Mouse (Mus musculus): ENCODE measurements at regions not wholly inside any gene's neighbourhood (a gene's known extent, or its start where the extent isn't known, plus 50 kb on each side); places are given as distances from the start of the nearest gene placed in this dataset.

DNA sequence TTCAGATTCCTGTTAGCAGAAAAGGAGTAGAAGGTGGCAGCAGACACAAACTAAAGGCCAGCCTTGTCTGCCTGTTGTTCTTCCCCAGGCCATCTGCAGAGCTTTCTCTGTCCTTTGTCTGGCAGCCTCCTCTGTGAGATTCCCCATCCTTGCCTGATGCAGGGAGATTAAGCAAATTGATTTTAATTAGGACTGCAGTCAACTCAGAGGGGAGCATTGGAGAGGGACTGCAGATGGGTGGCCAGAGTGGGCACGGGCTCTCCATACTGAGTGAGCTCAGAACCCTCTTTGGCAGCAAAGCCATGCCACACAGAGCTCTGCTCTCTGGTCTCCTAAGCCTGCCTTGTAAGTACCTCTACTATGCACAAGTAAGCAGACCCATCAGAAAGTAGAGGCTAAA, 158.5 kb downstream of the Maf start:
- no peak for DNase-seq

DNA sequence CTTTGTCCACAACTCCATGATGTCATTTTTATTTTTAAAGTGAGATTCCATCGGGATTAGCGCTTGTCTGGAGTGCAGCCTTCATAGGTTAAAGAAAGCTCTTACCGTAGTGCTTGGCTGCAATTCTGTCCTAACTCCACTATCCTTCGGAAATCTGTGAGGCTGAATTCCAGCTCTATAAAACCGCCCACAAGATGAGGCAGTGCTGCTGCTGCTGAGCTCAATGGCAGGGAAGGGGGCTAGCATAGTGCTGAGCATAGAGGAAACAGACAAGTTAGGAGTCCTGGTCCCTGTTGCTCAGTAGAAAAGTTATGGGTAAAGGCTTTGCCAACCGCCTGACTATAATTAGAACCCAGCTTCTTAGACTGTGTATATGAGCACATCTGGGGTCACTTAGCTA, 163.5 kb downstream of the Maf start:
- DNase-seq: no peak

DNA sequence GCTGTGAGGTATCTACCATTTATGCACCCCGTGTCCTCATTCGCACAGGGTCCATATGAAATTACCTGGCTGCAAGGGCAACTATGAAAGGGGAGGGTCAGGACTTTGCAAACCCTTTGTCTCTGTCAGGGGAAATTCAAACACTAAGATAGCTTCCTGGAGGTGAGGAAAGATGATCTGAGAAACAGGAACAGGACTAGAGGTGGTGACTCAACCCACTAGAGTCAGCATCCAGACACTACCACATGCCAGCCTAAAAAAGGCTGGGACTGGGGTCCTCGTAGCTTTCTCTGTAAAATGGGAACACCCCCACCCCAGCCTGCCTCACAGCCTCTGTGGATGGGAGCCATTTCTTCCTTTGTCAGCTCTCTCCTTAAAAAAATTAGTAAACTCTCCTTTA, 164.7 kb downstream of the Maf start:
- DNase-seq: no peak

DNA sequence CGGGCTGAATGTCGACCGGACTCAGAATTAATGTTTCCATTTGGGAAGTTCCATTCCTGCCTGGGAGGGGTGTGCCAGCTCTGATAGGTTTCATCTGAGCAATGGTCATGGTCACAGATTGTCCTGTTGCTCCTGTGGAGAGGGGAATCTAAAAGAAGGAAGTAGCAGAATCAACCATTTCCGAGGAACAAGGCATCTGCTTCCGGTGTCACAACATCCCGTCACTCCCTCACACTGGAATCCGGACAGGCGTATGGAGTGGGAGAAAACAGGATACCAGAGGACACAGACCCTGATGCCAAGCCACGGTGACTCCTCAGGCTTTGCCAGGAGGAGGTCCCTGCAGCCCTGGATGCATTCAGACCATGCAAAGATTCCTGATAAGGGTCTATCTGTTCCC, 168.0 kb downstream of the Maf start:
- DNase-seq: peak; percentile 23

DNA sequence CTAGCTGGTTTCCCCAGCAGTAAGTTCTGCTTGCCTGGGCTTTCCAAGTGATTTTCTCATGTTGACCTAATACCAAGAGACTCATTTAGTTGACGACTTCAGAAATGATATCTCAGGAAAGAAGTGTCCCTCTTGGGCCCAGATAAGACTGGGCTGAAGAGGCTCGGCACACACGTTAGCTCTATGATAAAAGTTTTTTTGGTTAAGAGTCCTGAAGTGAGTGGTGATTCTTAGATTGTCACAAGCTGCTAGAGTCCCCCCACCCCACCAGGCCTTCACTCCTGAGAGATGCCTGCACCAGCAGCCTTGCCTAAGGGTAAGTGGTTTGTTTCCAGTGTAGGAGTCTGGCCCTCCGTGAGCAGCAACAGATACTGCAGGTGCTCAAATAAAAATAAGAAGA, 169.4 kb downstream of the Maf start:
- DNase-seq: no peak

DNA sequence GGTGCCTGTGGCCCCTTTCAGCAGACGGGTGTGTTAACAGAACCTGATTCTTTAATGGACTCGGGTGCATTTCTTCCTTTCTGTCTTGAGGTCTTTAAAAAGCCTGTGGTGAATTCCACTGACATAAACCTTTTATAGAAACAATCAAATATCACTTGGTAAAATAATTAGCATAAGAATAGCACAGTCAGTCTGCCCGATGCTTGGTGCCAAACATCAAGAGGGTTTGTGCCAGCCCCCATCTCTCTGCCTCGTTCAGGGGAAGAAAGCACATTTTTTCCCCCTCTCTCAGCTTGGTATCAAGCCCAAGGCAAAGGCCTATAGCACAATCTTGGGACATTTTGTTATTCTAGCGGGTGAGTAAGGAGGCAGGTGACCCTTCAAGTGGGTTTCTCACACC, 169.8 kb downstream of the Maf start:
- DNase-seq: no peak

DNA sequence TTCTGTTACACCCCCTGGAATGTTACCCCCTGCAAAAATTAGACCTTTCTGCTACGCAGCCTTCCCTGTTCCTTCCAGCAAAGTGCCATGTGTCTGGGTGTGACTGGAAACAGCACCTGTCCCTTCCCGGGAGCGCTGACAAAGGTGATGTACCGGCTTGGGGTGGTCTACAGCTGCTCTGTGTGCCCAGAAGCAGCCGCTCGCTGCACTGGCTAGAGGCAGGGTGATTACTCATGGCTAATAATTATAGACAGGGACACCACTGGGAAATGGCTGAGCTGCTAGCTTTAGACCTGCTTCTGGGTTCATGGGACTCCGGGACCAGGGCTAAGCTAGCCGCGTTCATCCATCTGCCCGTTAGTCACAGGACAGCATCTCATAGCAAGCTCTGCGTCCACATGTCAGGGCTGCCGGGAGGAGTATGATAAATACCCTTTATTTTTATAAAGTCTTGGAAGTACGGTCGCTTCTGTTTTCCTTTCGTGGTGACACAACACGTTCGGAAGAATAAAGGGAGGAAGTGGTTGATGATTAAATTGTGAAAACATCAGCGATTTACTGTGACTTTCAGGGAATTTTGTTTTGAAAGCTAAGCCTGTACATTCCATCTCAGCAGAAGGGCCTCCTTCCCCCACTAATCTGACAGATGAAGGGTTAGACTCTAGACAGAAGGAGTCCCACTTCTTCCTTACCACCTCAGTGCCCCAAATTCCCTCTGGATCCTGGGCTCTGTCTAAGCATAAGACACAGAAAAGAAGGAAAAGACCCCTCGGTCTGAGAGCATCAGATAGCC, 170.8 kb downstream of the Maf start:
- peak; percentile 14 for DNase-seq

DNA sequence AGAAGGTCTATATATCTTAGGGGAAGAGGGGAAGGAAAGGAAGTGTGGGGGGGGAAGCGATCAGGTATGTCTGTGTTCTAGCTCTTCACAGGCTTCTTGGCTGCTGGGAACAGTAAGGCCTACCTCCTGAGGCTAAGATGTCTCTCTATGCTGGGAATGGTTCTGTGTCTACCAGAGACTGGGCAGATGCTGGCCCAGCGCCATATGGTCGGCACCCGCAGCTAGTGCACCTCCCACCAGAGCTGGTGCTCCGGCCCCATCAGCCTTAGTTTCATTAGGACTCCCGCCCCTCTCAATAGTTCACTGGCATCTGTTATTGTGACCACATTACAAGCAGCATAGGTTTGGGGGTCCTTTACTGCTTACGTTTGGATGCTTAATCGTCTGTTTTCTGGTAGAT, 171.6 kb downstream of the Maf start:
- no peak for DNase-seq

DNA sequence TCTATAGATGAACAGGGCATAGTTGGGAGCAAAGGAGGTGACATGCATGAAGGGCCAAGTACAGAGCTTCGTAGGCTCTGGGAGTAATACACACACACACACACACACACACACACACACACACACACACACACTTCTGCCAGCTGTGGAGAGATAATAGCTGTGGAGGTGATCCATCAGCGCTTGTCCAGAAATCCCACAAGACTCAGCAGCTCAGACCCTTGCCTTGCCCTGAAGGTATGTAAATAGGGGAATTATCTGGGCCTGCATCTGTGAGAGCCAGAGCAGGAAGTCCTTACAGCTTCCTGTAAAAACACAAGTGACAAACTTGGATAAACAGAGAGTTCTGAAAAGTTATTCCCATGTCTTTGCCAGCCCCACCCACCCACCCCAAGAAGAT, 173.6 kb downstream of the Maf start:
- DNase-seq: no peak

DNA sequence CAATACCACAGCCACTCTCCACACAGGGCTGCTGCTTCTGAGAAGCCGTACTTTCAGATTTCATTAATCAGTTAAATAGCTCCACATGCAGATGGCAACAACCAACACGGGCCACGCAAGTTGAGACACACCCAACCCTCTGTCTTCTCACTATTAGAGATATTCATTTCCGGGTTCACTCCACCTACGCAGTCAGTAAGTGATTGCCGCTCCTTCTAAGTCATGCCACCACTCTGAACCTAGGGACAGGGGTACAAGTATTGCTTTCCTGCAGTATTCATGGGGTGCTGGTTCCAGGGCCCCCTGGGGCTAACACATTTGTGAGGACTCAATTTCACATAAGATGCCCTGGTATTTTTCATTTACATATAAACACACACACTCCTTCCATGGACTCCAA, 176.3 kb downstream of the Maf start:
- DNase-seq: no peak

DNA sequence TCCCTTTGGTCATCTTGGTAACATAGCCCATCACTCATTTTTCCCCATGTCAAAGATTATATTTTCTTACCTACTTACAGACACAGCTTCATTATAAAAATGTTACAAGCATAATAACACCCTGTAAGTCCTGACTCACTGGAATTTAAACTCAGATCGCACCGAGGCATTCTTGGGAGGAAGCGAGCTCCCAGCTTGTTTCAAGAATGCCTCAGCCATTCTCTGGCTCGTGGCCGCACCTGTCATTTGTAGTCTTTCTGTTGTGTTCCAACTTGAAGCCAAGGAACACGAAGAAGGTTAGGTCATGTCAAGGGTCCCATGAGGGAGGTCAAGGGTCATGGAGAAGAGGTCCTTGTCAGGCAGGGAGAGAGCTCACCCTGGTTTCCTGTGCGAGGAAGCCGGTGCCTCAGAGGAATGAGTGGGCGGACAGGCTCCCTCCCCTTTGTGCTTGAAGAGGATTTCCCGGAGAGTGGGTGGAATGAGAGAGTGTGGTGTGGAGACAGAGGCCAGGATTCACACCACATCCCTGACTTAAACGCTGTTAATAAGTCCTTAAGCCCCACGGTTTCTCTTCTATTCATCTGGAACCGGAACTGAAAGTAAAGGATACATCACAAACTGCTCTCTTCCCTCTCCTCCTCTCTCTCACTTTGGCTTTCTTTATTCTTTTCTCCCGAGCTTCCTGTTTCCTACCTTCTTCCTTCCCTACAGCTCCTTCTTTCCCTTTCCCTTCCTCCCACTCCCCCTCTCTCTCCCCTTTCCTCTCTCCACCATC, 177.8 kb downstream of the Maf start:
- peak; percentile 59 for DNase-seq

DNA sequence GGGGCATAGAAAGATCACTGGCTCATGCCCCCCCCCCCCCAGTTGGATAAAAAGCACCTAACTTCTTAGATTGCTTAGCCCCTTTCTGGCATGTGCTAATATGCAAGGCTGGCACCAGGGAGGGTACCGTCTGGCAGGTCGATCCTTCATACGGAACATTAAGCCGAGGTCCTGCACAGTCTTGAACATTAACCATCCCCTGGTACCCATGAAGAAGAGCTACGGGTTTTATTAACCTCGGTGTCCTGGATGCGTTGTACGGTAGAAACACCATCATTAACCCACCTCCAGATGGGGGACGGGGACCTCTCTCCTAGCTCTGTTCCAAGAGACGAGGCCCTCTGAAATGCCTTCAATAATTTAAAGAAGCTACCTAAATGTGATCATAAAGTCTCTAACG, 178.7 kb downstream of the Maf start:
- no peak for DNase-seq

DNA sequence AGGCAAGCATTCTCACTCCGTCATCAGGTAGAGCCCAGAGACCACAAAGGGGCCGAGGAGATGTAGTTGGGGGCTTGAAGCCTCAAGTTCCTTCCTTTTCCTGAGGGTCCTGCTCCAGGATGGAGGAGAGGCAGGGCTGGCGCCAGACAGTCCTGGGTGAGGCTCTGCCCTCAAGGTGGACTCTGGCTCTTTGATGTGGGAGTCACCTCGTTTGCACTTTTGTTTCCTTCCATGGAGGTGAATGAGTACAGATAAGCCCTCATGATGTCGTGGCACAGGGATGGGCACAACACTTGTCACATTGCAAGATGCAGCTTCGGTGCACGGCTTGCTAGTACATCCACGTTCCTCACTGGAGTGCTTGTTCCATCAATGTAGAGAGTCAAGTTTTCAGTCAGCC, 182.4 kb downstream of the Maf start:
- DNase-seq: no peak

DNA sequence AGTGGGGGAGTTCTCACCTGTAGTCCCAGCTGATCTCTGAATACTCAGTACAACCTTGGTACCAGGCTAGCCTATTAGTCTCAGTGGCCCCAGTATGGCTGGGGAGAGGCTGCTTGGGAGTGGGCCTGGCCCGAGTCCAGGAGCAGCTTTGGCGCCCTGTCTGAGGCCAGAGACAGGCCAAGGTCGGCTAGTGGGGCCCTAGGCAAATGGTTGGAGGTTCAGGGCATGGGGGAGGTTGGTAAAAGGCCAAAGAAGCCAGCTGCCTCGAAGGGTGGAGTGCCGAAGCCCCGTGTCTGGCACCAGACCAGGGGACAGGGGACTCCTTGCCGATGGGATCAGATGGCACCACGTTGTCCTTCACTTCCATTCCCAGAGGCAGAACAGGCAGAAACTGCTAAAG, 182.9 kb downstream of the Maf start:
- peak; percentile 37 for DNase-seq

DNA sequence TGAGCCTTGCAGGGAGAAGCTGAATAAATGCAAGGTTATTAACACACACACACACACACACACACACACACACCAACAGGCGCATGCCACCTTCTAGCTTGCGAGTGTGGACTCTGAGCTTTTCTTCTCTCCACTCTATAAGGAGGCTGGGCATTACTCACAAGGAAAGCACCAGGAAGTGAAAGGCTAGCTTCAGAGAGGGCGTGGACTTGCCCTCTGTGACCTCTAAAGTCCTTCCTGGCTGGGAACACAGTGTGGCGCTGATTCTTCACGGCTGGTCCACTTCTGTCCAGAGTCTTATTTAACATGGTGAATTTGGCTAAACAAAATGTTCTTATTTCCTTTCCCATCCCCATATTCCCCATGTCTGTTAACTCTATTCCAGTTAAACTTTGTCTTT, 185.1 kb downstream of the Maf start:
- peak; percentile 12 for DNase-seq

DNA sequence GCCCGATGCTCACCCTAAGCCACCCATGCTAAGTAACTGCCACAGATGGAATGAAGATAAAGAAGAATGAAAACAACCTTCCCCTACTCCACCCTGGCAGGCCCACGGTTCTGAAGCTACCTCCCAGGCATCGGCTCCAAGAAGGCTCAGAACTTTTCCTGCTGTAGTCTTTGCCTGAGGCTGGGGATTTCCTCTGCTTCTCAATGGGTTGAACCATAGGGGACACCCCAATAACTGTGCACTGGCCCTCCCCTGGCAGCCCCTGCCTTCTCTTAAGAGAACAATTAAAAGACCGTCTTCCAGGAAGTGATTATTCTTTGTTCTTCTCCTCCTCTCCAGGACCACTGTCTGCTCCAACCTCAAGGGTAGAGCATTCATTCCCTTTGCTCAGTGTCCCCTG, 191.9 kb downstream of the Maf start:
- no peak for DNase-seq

DNA sequence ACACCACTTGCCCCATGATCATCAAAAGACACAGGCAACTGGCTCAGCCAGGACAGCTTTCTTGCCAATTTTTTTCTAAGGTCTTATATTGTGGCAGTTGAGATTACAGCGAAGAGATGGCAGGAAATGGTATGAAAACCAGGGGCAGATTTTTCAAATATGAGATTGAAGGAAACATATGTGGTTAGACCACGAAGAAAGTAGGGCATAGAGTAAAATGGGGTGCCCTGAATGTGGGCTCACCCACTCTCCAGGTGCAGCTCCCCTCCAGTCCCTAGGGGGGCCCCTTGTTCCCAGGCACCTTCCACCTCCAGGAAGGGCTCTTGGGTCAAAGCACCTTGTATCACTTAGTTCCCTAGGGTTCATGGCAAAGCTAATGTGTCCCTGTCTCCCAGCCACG, 193.1 kb downstream of the Maf start:
- DNase-seq: no peak

DNA sequence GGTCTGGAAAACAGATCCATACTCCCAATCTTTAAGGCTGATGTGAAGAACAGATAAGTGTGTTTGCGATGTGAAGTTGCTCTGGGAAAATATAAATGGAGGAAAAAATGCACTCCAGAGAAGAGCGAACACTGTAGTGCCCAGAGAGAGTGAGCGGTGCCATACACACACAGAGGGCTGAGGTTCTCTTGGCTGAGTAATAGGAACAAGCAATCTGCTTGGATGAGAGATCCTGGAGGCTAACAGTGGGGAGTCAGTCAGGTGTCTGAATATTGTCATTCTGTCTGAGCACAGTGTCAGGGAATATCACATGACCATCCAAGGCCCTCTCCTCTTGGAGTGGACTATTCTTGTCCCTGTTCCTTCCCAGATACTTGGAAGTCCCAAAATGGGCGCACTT, 200.4 kb downstream of the Maf start:
- no peak for DNase-seq

DNA sequence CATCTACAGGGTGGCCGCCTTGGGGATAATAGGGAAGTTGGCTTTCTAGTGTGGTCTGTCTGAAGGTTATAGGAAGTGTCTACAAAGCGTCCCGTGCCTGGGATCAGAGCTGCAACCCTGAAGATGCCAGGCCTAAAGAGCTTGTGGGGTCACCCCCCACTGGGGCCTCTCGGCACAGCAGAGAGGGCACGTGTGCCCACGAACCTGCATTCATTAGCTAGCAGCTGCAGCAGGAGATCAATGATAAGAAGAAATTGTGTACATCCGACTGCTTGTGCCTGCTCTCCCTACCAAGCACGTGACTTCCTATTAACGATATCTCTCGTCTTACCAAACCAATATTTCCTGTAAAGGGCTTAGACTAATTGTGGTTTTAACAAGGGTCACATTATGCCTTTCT, 200.9 kb downstream of the Maf start:
- DNase-seq: no peak

DNA sequence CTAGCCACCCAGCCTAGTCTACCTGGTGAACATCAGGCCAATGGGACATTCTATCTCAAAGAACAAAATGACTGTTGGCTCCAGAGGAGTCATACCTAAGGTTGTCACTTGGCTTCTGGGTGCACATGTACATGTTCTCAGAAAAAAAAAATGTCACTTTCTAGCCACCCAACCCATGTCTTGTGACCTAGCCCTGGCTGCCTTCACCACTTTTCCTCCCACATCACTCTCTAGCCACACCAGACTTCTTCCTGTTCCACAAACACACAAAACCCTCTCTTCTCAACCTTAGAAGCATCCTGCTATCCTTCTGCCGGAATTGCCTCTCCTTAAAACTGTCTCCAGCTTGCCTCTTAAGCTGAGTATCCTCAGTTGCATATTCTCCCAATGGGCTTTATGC, 211.6 kb downstream of the Maf start:
- DNase-seq: no peak

DNA sequence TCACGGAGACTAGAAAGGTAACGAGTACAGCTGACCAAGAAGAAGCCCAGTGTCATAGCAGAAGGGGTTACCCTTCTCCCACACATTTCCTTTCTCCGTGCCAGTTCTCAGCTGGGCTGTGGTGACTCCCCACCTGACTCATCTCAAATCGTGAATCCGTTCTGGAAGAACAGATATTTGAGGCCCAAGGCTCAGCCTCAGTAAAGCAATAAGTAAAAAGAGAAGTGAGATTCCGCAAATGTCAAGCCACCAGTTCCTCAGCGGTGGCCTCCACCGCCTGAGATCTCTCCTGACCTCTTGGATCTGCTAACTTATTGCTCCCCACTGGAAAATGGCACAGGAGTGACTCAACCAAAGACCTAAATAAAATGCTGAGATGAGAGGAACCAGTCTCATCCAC, 213.2 kb downstream of the Maf start:
- DNase-seq: no peak

DNA sequence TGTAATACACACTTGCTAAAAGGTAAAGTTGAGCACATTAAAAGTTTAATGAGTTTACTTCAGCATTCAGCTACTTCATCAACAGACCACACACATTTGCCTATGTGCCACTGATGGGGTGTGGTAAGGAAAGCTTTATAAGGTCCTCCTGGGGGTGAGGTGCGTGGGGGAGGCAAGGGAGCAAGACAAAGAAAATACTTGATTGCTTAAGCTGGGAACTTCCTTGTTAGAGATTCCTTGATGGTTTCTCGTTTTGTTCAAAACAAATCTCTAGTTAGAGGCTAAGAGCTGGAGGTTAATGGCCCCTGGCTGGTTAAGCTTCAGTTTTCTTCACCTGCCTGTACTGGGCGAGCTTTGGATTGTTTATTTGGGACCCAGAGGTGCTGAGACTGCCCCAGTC, 220.7 kb downstream of the Maf start:
- no peak for DNase-seq

DNA sequence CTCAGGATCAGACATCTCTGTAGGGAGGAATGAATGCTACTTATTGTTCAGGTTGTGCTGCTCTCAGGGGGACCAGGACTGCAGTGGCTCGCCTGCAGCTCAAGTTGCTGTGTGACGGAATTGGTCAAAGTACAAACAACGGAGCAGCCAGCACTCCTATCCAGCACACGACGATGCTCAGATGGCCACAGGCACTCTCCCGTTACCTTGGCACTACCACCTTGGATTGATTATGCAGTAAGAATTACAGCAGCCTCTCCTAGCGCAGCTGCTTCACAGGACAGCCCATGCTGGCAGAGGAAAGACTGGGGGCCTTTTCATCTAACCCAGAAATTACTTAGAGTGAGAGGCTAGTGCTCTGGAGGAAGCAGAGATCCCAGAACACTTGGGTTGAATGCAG, 226.5 kb downstream of the Maf start:
- no peak for DNase-seq

DNA sequence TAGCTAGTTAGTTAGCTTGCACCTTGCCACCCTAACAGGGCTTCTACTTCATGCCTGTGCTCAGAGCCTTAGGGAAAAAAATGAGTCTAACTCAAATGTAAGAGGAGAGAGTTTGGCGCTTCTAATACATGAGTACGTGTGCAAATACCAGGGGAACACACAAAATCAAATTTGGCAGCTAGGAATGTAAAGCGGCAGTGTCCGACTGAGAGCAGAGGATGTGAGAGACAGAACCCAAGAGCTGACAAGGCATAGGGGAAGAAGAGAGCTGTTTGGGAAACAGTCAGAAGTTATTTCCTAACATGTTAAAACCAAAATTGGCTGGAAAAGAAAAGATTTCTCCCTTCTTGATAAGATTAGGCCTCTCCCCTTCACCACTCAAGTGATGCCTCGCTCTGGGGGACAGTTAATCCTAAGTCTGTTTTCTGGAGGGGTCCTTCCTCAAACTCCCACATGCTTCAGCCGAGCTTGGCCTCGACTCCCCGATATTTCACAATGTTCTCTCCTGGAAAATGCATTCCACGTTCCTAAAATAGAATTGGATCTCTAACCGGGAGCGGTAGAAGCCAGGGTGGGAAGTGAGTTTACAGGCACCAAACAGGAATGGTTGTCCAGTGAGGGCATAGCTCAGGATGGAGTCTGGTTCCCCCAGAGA, 229.1 kb downstream of the Maf start:
- peak; percentile 28 for DNase-seq

Measured in adrenal gland, postnatal 10 days (tissue).